Mouse (Mus musculus) hindbrain, postnatal 0 days (tissue): ENCODE measurements at regions not wholly inside any gene's neighbourhood (a gene's known extent, or its start where the extent isn't known, plus 50 kb on each side); places are given as distances from the start of the nearest gene placed in this dataset.

ENCODE experiments used
- ATAC-seq: fragments of 200-750 bp; cut with Nextera tagmentation; 2 replicates; pipeline ENCODE4 v1.8.0; 2017; ENCODE audit warnings: mild to moderate bottlenecking, moderate TSS enrichment, moderate library complexity
- DNase-seq: peaks from one replicate; pipeline ENCODE4 v3.0.0-alpha.2; 2015; ENCODE audit warnings: low spot score
- H3K27ac ChIP-seq: fragments of 300-500 bp; sonication (generic); 2 replicates; pipeline ENCODE4 v1.5.1; 2014; ENCODE audit warnings: mild to moderate bottlenecking
- H3K27me3 ChIP-seq: fragments of 300-500 bp; sonication (generic); 2 replicates; pipeline ENCODE4 v1.6.1; 2014; ENCODE audit warnings: low read length, mixed read lengths; ENCODE audit not compliant: insufficient read depth
- H3K36me3 ChIP-seq: fragments of 300-500 bp; sonication (generic); 2 replicates; pipeline ENCODE4 v1.6.1; 2014; ENCODE audit warnings: low read length, mixed read lengths; ENCODE audit not compliant: insufficient read depth
- H3K4me1 ChIP-seq: fragments of 300-500 bp; sonication (generic); 2 replicates; pipeline ENCODE4 v1.6.1; 2014; ENCODE audit warnings: antibody characterized with exemption, low read length, mixed read lengths; ENCODE audit not compliant: insufficient read depth
- H3K4me2 ChIP-seq: fragments of 300-500 bp; sonication (generic); 2 replicates; pipeline ENCODE4 v1.6.1; 2014; ENCODE audit warnings: low read depth, mild to moderate bottlenecking, low read length, moderate library complexity, mixed read lengths
- H3K4me3 ChIP-seq: fragments of 300-500 bp; sonication (generic); 2 replicates; pipeline ENCODE4 v1.5.1; 2014; ENCODE audit warnings: low read length
- H3K9ac ChIP-seq: fragments of 300-500 bp; sonication (generic); replicated peaks from 2 replicates; pipeline ENCODE4 v1.6.1; 2014; ENCODE audit warnings: mild to moderate bottlenecking, low read length, moderate library complexity, mixed read lengths
- H3K9me3 ChIP-seq: fragments of 300-500 bp; sonication (generic); 2 replicates; pipeline ENCODE4 v1.6.1; 2016; ENCODE audit warnings: low read length, mixed read lengths
- CTCF ChIP-seq: IDR thresholded peaks from 2 replicates; pipeline ENCODE4 v1.5.1; 2016; ENCODE audit warnings: antibody characterized with exemption, control low read depth, low read depth
- WGBS: fragments of 180-500 bp; shearing (Covaris S2); extraction: QIAGEN DNeasy Blood & Tissue Kit; methylation state at CpG from one replicate; pipeline ENCODE4 v1.1.7; 2014; 5-methylcytosine and 5-hydroxymethylcytosine counted together

DNA sequence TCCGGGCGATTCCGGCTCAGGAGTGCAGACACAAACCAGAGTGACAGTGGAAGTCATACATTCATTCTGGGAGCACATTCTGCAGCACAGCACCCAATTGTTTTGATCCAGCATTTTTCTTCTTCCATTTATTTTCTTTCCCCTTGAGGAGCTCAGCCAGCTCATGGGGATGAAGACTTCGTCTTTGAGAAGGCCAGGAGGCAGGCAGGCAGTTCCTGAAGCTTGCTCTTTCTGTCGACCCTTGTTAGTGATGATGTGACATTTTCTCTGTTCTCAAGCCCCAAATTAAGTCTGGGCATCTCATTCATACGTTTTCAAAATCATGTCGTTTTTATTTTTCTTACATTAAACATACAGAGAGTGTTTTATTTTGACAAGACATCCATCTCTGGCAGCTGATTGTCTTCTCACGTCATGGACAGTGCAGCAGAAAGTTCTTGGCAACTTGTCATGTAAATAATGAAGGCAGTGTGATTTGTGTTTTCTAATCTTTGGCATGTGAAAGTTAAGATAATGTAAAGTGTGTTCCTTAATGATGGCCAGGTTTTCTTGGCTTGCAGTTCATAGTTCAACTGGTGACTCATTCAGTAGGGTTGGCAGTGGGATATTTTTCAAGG, 1062.1 kb downstream of the Sorcs3 start:
- ATAC-seq = no peak
- WGBS = 63% methylated on average over 8 of the region's 8 CpGs

DNA sequence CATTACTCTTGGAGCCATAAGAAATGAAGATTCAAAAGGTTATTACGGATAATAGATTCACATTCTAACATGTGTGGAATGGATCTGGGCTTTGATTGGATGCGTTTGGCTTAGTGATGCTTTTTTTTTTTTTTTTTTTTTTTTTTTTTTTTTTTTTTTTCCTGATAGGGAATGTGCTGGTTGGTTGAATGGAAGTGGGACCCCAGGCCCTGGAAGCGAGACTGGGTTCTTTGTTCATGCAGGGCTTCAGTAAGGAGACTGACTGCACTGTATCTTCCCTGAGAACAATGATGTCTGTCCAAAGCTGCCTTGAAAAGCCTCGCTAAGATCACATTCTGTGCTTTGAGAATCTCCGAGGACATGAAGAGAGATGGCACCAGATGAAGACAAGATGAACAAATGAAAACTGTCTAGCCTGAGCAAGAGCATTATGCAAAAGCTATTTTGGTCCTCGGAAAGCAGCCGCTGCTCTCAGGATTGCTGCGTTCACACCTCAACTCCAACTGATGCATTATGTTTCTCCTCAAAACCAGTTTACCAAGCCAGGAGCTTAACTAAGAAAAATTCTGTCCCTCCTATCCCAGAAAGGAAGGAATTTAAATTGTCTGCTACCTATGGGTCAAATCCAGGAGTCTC, 1076.9 kb downstream of the Sorcs3 start:
- Histone ChIP-seq H3K4me2 (0 out of 2 replicates have a peak overlapping the region, but pooled peaks have one; percentile 8), H3K4me3 (no peak overlapping the region), H3K9ac (no peak overlapping the region), H3K4me1 (no peaks in the 10 kb centered on the region), H3K27me3 (no peaks in the 10 kb centered on the region), H3K9me3 (no peaks in the 10 kb centered on the region), H3K27ac (no peak overlapping the region), H3K36me3 (no peaks in the 10 kb centered on the region)
- WGBS = 37% methylated on average over 8 of the region's 8 CpGs
- TF ChIP-seq CTCF = no peak
- ATAC-seq (no peak), DNase-seq (no peak)

More for the DNA sequence above, 1062.1 kb downstream of the Sorcs3 start:
- H3K27ac ChIP-seq = no peak overlapping the region
- no peak overlapping the region for H3K9ac ChIP-seq
- no peak overlapping the region for H3K4me3 ChIP-seq
- DNase-seq = no peak
- no peak overlapping the region for H3K4me2 ChIP-seq
- H3K36me3 ChIP-seq = no peaks in the 10 kb centered on the region
- H3K9me3 ChIP-seq = no peaks in the 10 kb centered on the region
- TF ChIP-seq CTCF = no peak
- no peaks in the 10 kb centered on the region for H3K4me1 ChIP-seq
- no peaks in the 10 kb centered on the region for H3K27me3 ChIP-seq

GRCm38 (mm10) chr19:49294980-49295379, 1089.2 kb downstream of the Sorcs3 start:
- Histone ChIP-seq H3K4me1 (peaks cover 5% of the 10 kb centered on the region; the same call in 1 of the 2 replicates), H3K27me3 (no peaks in the 10 kb centered on the region), H3K4me3 (no peak overlapping the region), H3K36me3 (no peaks in the 10 kb centered on the region), H3K4me2 (no peak overlapping the region), H3K9ac (no peak overlapping the region), H3K9me3 (no peaks in the 10 kb centered on the region), H3K27ac (no peak overlapping the region)
- no peak for DNase-seq
- no peak for ATAC-seq
- 81% methylated on average over 2 of the region's 2 CpGs for WGBS
- no peak for TF ChIP-seq CTCF

DNA sequence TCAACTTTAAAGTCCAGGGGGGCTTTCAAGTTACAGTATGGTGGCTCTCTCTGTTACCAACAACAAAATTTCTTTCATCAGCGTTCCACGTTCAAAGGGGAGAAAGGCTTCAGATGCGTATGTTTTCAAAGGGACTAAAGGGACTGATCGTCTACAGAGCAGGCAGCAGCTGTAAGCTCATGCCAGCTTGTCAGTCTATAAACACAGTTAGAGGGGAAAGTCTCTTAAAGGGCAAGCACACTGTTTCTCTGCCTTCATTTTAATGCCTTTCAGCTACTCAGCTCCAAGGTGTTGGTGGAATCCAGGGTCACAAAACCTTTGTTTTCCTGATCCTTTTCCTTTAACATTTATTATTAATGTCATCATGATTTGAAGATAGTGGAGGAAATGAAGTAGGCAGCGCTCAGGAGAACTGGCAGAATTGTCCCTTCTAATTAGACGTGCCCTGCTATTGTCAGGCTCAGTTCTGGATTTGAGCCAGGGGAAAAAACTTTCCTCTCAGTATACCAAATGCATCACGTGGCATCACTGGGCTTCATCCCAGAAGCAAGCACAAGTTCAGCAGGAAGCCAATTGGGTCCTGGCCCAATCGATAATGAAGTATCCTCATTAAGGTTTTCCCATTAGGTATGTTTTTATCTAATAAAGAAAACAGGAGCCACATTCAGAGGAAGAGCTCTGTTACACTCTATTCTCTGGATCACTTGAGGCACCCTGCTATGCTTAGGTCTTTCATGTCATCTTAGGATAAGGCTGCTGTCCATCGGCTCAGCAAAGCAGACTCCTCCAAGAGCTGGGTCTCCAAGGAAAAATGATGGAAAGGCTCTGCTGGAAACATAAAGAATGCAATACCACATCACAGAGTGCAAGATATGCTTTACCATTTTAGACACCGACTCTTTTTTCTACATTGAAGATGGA, 1093.8 kb downstream of the Sorcs3 start:
- Histone ChIP-seq H3K9ac (no peak overlapping the region), H3K9me3 (no peaks in the 10 kb centered on the region), H3K36me3 (no peaks in the 10 kb centered on the region), H3K27ac (no peak overlapping the region), H3K4me1 (peaks cover 6% of the 10 kb centered on the region; the same call in 1 of the 2 replicates), H3K4me2 (peak overlapping the region; percentile 38), H3K27me3 (no peaks in the 10 kb centered on the region), H3K4me3 (no peak overlapping the region)
- TF ChIP-seq CTCF = no peak
- 16% methylated on average over 10 of the region's 10 CpGs for WGBS
- peak; percentile 76 for DNase-seq
- ATAC-seq = peak; percentile 70

- no peak for DNase-seq
- Histone ChIP-seq H3K4me2 (no peak overlapping the region), H3K9me3 (no peaks in the 10 kb centered on the region), H3K4me1 (peaks cover 6% of the 10 kb centered on the region; the same call in 1 of the 2 replicates), H3K27ac (no peak overlapping the region), H3K27me3 (no peaks in the 10 kb centered on the region), H3K4me3 (no peak overlapping the region), H3K9ac (no peak overlapping the region), H3K36me3 (no peaks in the 10 kb centered on the region)
- TF ChIP-seq CTCF = no peak
- 66% methylated on average over 7 of the region's 7 CpGs for WGBS
- no peak for ATAC-seq
These were observed 1095.7 kb downstream of the Sorcs3 start for GRCm38 (mm10) chr19:49301364-49302091.

GRCm38 (mm10) chr19:49305804-49306203, 1100.0 kb downstream of the Sorcs3 start:
- Histone ChIP-seq H3K9ac (no peak overlapping the region), H3K4me2 (no peak overlapping the region), H3K27ac (no peak overlapping the region), H3K36me3 (no peaks in the 10 kb centered on the region), H3K9me3 (no peaks in the 10 kb centered on the region), H3K4me3 (no peak overlapping the region), H3K4me1 (no peaks in the 10 kb centered on the region; the same call in 1 of the 2 replicates), H3K27me3 (no peaks in the 10 kb centered on the region)
- 42% methylated on average over 3 of the region's 3 CpGs for WGBS
- no peak for ATAC-seq
- TF ChIP-seq CTCF = no peak
- peak; percentile 22 for DNase-seq
